Mouse (Mus musculus) embryonic fibroblast, embryonic 13.5 days (primary cell): ENCODE measurements around the gene Ahnak. TPM values are rescaled to one million over a fixed set of nuclear protein-coding genes. Genes with fewer than 3 reads are reported as not detected.
A peak's percentile ranks its signal among the peaks of the same experiment; 100 is the strongest.

Experiments used
- H3K27ac ChIP-seq: 2 replicates; pipeline ENCODE4 v1.5.1; 2012; ENCODE audit warnings: low read length, control low read depth, inconsistent platforms; ENCODE audit not compliant: insufficient read depth
- H3K4me1 ChIP-seq: 2 replicates; pipeline ENCODE4 v1.6.1; 2011; ENCODE audit warnings: low read length; ENCODE audit not compliant: control insufficient read depth, insufficient read depth
- H3K4me3 ChIP-seq: 2 replicates; pipeline ENCODE4 v1.5.1; 2011; ENCODE audit warnings: mild to moderate bottlenecking, control low read depth, low read length; ENCODE audit not compliant: insufficient read depth
- CTCF ChIP-seq: IDR thresholded peaks from 2 replicates; pipeline ENCODE4 v1.5.1; 2011; ENCODE audit warnings: mild to moderate bottlenecking, control low read depth, low read length, moderate library complexity, borderline replicate concordance; ENCODE audit not compliant: insufficient read depth
- POLR2A ChIP-seq: IDR thresholded peaks from 2 replicates; pipeline ENCODE4 v1.6.1; 2011; ENCODE audit warnings: low read depth, mild to moderate bottlenecking, control low read depth, low read length, moderate library complexity
- polyA plus RNA-seq: library from polyadenylated mRNA; stranded (reverse); fragments of >200 nt; gene quantifications from 2 replicates; pipeline ENCODE4 v1.2.4, GENCODE M21; 2011; ENCODE audit warnings: low read depth; ENCODE audit not compliant: missing spikeins, insufficient read length

The Ahnak gene
- polyA plus RNA-seq, 1 experiment, result 559 TPM

- Histone ChIP-seq H3K27ac (peak overlapping the region; percentile 96), H3K4me1 (peaks cover 48% of the 10 kb centered on the region), H3K4me3 (no peak overlapping the region)
- no peak for TF ChIP-seq CTCF
- TF ChIP-seq POLR2A, result no peak
Measured at GRCm38 (mm10) chr19:8983150-8983650, 5.9 kb upstream of the Ahnak start.

- H3K4me3 ChIP-seq, result no peak overlapping the region
- H3K4me1 ChIP-seq, result peaks cover 50% of the 10 kb centered on the region
- H3K27ac ChIP-seq, result peak overlapping the region; percentile 96
- no peak for TF ChIP-seq POLR2A
- no peak for TF ChIP-seq CTCF
Measured at GRCm38 (mm10) chr19:8984255-8984868, 4.7 kb upstream of the Ahnak start.

- TF ChIP-seq POLR2A, result no peak
- Histone ChIP-seq H3K27ac (no peak overlapping the region), H3K4me3 (no peak overlapping the region), H3K4me1 (peaks cover 43% of the 10 kb centered on the region)
Measured at GRCm38 (mm10) chr19:8985891-8986290, 3.2 kb upstream of the Ahnak start.

GRCm38 (mm10) chr19:8987816-8988215 is 1.3 kb upstream of the Ahnak start:
- H3K27ac ChIP-seq, result peak overlapping the region; percentile 99
- peaks cover 30% of the 10 kb centered on the region for H3K4me1 ChIP-seq
- 0 out of 2 replicates have a peak overlapping the region, but pooled peaks have one; percentile 94 for H3K4me3 ChIP-seq
- TF ChIP-seq POLR2A (no peak), CTCF (no peak)

GRCm38 (mm10) chr19:8988346-8989065 is 578 bp upstream of the Ahnak start:
- peak overlapping the region; percentile 94 for H3K4me3 ChIP-seq
- peak overlapping the region; percentile 99 for H3K27ac ChIP-seq
- TF ChIP-seq POLR2A (no peak), CTCF (no peak)
- H3K4me1 ChIP-seq, result peaks cover 29% of the 10 kb centered on the region

GRCm38 (mm10) chr19:8989567-8990431 is 715 bp downstream of the Ahnak start:
- peak; percentile 73 for TF ChIP-seq POLR2A
- no peak for TF ChIP-seq CTCF
- H3K4me1 ChIP-seq, result peaks cover 25% of the 10 kb centered on the region
- peak overlapping the region; percentile 94 for H3K4me3 ChIP-seq
- H3K27ac ChIP-seq, result peak overlapping the region; percentile 99

GRCm38 (mm10) chr19:8990432-8991102 is 1.5 kb downstream of the Ahnak start:
- peaks cover 31% of the 10 kb centered on the region for H3K4me1 ChIP-seq
- H3K27ac ChIP-seq, result peak overlapping the region; percentile 95
- peak overlapping the region; percentile 83 for H3K4me3 ChIP-seq
- no peak for TF ChIP-seq CTCF
- TF ChIP-seq POLR2A, result peak; percentile 69

- Histone ChIP-seq H3K27ac (peak overlapping the region; percentile 95), H3K4me1 (peaks cover 32% of the 10 kb centered on the region), H3K4me3 (peak overlapping the region; percentile 83)
- TF ChIP-seq POLR2A, result peak; percentile 6
- TF ChIP-seq CTCF, result no peak
Measured at GRCm38 (mm10) chr19:8991245-8991870, 2.3 kb downstream of the Ahnak start.
